Mouse (Mus musculus) bone marrow, adult 2 months (tissue): Measurements from ENCODE around the gene Chst8. TPM values are rescaled to one million over a fixed set of nuclear protein-coding genes. Genes with fewer than 3 reads are reported as not detected.

Experiments used
- H3K27ac ChIP-seq: fragments of 200-500 bp; 2 replicates; pipeline ENCODE4 v1.5.1; 2012; ENCODE audit warnings: low read depth, mild to moderate bottlenecking, control low read depth, inconsistent platforms, low read length; ENCODE audit not compliant: control insufficient read depth, poor library complexity, insufficient read depth
- H3K4me1 ChIP-seq: fragments of 200-500 bp; 2 replicates; pipeline ENCODE4 v1.6.1; 2011; ENCODE audit warnings: low read length; ENCODE audit not compliant: control insufficient read depth, insufficient read depth
- H3K4me3 ChIP-seq: fragments of 200-500 bp; replicated peaks from 2 replicates; pipeline ENCODE3; 2011; ENCODE audit warnings: mild to moderate bottlenecking, low read depth, low read length, control low read depth; ENCODE audit not compliant: control insufficient read depth
- CTCF ChIP-seq: fragments of 200-500 bp; IDR thresholded peaks from 2 replicates; pipeline ENCODE4 v1.5.1; 2011; ENCODE audit warnings: low read length, control low read depth; ENCODE audit not compliant: control insufficient read depth, insufficient read depth
- POLR2A ChIP-seq: fragments of 200-500 bp; IDR thresholded peaks from 2 replicates; pipeline ENCODE4 v1.6.1; 2011; ENCODE audit warnings: low read depth, mild to moderate bottlenecking, control low read depth, low read length, borderline replicate concordance; ENCODE audit not compliant: control insufficient read depth
- WGBS: fragments of 180-500 bp; shearing (Covaris S2); methylation state at CpG from one replicate; pipeline ENCODE4 v1.1.7; 2018; 5-methylcytosine and 5-hydroxymethylcytosine counted together
- polyA plus RNA-seq: library from polyadenylated mRNA; stranded (reverse); fragments of >200 nt; gene quantifications from 2 replicates; pipeline ENCODE4 v1.2.4, GENCODE M21; 2011; ENCODE audit warnings: low replicate concordance; ENCODE audit not compliant: missing spikeins, insufficient read depth, insufficient read length

Gene Chst8
- polyA plus RNA-seq, 1 experiment: not detected

DNA sequence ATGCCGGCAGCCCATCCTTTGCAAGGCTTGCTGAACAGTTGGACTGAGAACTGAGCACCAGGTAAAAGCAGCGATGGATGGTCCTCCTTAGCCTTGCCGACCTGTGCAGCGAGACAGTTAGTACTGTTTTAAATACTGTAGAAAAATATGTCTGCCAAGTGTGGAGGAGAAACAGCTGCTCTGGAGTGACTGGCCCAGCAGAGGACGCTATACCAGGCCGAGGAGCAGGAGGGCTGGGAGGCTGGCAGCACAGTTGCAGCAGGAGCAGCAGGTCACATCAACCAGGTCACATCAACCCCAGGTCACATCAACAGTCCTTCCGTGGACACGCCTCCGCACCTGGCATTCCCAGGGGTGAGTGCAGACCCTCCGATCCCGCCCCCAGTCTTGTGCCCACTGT, 172.7 kb downstream of the Chst8 start:
- no peak for TF ChIP-seq CTCF
- 91% methylated on average over 11 of the region's 11 CpGs for WGBS
- Histone ChIP-seq H3K4me3 (no peak overlapping the region), H3K27ac (no peak overlapping the region), H3K4me1 (no peaks in the 10 kb centered on the region)

DNA sequence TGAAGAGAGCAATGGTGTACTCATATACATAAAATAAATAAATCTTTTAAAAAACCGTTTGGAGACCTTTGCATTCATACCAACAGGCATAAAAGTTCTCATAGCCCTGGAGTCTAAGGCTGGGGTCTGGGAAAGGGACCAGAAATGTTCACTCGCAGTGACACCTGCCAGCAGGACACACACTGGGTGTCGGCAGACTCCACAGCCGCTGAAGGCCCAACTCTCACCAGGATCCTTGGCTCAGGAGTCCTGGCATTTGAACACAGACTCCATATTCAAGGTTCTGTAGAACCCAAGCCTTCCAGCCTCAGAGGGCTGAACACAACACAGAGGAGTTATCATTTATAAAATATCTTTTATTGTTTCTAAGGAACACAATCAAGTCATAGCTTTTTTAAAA, 175.8 kb downstream of the Chst8 start:
- 76% methylated on average over 4 of the region's 4 CpGs for WGBS
- H3K27ac ChIP-seq: no peak overlapping the region
- TF ChIP-seq POLR2A (no peak), CTCF (no peak)
- no peak overlapping the region for H3K4me3 ChIP-seq
- no peaks in the 10 kb centered on the region for H3K4me1 ChIP-seq

GRCm38 (mm10) chr7:34632966-34633742, 179.4 kb downstream of the Chst8 start:
- H3K4me3 ChIP-seq: no peak overlapping the region
- H3K27ac ChIP-seq: no peak overlapping the region
- WGBS: 79% methylated on average over 10 of the region's 10 CpGs
- no peak for TF ChIP-seq POLR2A
- TF ChIP-seq CTCF: no peak
- no peaks in the 10 kb centered on the region for H3K4me1 ChIP-seq

DNA sequence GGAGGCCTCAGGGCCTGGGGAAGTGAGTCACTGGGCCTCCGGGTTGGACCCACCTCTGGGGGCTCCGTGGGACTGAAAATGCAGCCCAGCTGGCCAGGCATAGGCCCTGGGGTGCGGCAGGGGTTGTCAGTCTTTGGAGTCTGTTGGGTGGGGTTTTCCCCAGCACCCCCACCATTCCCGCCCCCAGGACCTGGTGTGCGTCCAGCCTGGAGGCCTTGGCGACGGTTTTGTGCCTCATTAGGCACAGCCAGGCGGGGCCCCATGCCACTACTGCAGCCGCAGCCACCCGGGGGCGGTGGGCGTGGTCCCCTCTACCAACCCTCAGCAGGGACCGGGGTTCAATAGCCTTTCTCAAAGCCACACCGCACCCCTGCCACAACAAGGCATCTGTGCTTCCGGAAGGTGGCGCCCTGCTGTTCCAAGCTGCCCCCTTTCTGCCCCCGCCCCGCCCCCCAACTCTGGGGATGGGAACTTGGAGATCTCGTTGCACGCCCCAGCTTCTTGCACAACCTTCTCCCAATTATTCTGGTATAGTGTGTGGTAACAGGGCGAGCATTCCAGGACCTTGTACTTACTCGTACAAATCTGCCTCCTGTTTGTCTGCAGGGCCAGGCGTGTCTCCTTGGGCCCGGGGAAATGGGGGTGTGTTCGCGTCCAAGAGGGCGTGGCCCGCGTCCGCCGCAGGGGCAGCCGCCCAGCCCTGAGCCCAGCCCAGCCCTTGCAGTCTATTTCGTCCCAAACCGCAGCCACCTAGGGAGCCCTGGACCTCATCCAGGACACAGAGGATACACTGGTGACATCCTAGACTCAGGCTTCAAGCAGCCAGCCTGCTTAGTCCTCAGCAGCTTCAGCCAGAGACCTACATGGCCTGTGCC, 182.1 kb downstream of the Chst8 start:
- no peak overlapping the region for H3K4me3 ChIP-seq
- H3K4me1 ChIP-seq: no peaks in the 10 kb centered on the region
- no peak for TF ChIP-seq POLR2A
- no peak for TF ChIP-seq CTCF
- H3K27ac ChIP-seq: no peak overlapping the region
- WGBS: 2% methylated on average over 34 of the region's 34 CpGs

GRCm38 (mm10) chr7:34629702-34630210, 182.8 kb downstream of the Chst8 start:
- H3K27ac ChIP-seq: no peak overlapping the region
- TF ChIP-seq CTCF (no peak), POLR2A (no peak)
- H3K4me1 ChIP-seq: no peaks in the 10 kb centered on the region
- 48% methylated on average over 8 of the region's 8 CpGs for WGBS
- H3K4me3 ChIP-seq: no peak overlapping the region

Other genes starting within 250 kb of the Chst8 start
- 0.80 and 6.1 TPM in 2 replicates for gene Kctd15, start 156.0 kb downstream of the Chst8 start, polyA plus RNA-seq
- gene Pepd, start 99.7 kb upstream of the Chst8 start, polyA plus RNA-seq: 6.4 and 16.1 TPM in 2 replicates
- gene Cebpg, start 243.9 kb upstream of the Chst8 start, polyA plus RNA-seq: 15.2 and 18.2 TPM in 2 replicates